Mouse (Mus musculus) myocyte (in vitro differentiated cells): ENCODE data around the gene Rab11a. TPM values are rescaled to one million over a fixed set of nuclear protein-coding genes. Genes with fewer than 3 reads are reported as not detected.
"Not testable (repeated sequence)": the region's sequence is repeated elsewhere in the genome, so short reads cannot be mapped to it uniquely, and the experiment has no call there.

Source experiments
- H3K27me3 ChIP-seq: one replicate; pipeline ENCODE4 v1.6.1; 2011; ENCODE audit not compliant: control insufficient read depth, insufficient read depth, insufficient read length
- H3K36me3 ChIP-seq: one replicate; pipeline ENCODE4 v1.6.1; 2011; ENCODE audit not compliant: control insufficient read depth, insufficient read depth
- H3K4me2 ChIP-seq: one replicate; pipeline ENCODE4 v1.6.1; 2011; ENCODE audit warnings: low read depth, control low read depth
- H3K4me3 ChIP-seq: one replicate; pipeline ENCODE4 v1.5.1; 2011; ENCODE audit warnings: mild to moderate bottlenecking, control low read depth, moderate library complexity
- H3K79me2 ChIP-seq: one replicate; pipeline ENCODE4 v1.6.1; 2011; ENCODE audit not compliant: control insufficient read depth, insufficient read depth
- H3ac ChIP-seq: one replicate; pipeline ENCODE4 v1.6.1; 2011; ENCODE audit not compliant: control insufficient read depth, insufficient read length
- CEBPB ChIP-seq: IDR thresholded peaks from 2 replicates; pipeline ENCODE4 v1.6.1; 2011; ENCODE audit warnings: mild to moderate bottlenecking, moderate library complexity; ENCODE audit not compliant: poor library complexity, insufficient read depth, severe bottlenecking
- E2F4 ChIP-seq: IDR thresholded peaks from one replicate; pipeline ENCODE4 v1.6.1; 2011; ENCODE audit warnings: mild to moderate bottlenecking, control low read depth, moderate library complexity; ENCODE audit not compliant: insufficient read depth
- MAX ChIP-seq: IDR thresholded peaks from one replicate; pipeline ENCODE4 v1.6.1; 2011; ENCODE audit warnings: low read depth, mild to moderate bottlenecking, control low read depth
- MYOD1 ChIP-seq, 3 experiments: IDR thresholded peaks; one replicate each; pipeline ENCODE4 v1.6.1; 2011; ENCODE audit warnings: control low read depth in 2 of 3, low read depth in 2 of 3, mild to moderate bottlenecking in 2 of 3, moderate library complexity in 1 of 3; ENCODE audit not compliant: insufficient read length in 2 of 3, control insufficient read depth in 1 of 3
- MYOG ChIP-seq, 3 experiments: IDR thresholded peaks; one replicate each; pipeline ENCODE4 v1.6.1; 2011; ENCODE audit warnings: control low read depth in 2 of 3, low read depth in 2 of 3, mild to moderate bottlenecking in 2 of 3; ENCODE audit not compliant: insufficient read length in 2 of 3, control insufficient read depth in 1 of 3, insufficient read depth in 1 of 3
- POLR2A ChIP-seq: IDR thresholded peaks from one replicate; pipeline ENCODE4 v1.6.1; 2011; ENCODE audit warnings: low read depth, mild to moderate bottlenecking, control low read depth, moderate library complexity; ENCODE audit not compliant: insufficient read length
- POLR2AphosphoS2 ChIP-seq: IDR thresholded peaks from one replicate; pipeline ENCODE4 v1.6.1; 2011; ENCODE audit warnings: low read depth, control low read depth; ENCODE audit not compliant: insufficient read length
- REST ChIP-seq: IDR thresholded peaks from one replicate; pipeline ENCODE4 v1.6.1; 2011; ENCODE audit warnings: mild to moderate bottlenecking, control low read depth, moderate library complexity; ENCODE audit not compliant: insufficient read depth, insufficient read length
- SRF ChIP-seq: IDR thresholded peaks from one replicate; pipeline ENCODE4 v1.6.1; 2011; ENCODE audit warnings: low read depth; ENCODE audit not compliant: control insufficient read depth, insufficient read length
- TCF12 ChIP-seq: IDR thresholded peaks from one replicate; pipeline ENCODE4 v1.6.1; 2011; ENCODE audit warnings: mild to moderate bottlenecking, control low read depth; ENCODE audit not compliant: poor library complexity, insufficient read depth, severe bottlenecking
- TCF3 ChIP-seq: IDR thresholded peaks from one replicate; pipeline ENCODE4 v1.6.1; 2011; ENCODE audit warnings: low read depth, control low read depth; ENCODE audit not compliant: insufficient read length
- USF1 ChIP-seq: IDR thresholded peaks from one replicate; pipeline ENCODE4 v1.6.1; 2011; ENCODE audit warnings: low read depth, mild to moderate bottlenecking, control low read depth, moderate library complexity
- polyA plus RNA-seq: library from polyadenylated mRNA; unstranded; fragments of >200 nt; fragmentation: generic; extraction: Trizol; gene quantifications from one replicate; pipeline ENCODE4 v1.2.1, GENCODE M21; 2012; ENCODE audit warnings: missing spikeins

The Rab11a gene
- polyA plus RNA-seq, 1 experiment = 150 TPM

DNA sequence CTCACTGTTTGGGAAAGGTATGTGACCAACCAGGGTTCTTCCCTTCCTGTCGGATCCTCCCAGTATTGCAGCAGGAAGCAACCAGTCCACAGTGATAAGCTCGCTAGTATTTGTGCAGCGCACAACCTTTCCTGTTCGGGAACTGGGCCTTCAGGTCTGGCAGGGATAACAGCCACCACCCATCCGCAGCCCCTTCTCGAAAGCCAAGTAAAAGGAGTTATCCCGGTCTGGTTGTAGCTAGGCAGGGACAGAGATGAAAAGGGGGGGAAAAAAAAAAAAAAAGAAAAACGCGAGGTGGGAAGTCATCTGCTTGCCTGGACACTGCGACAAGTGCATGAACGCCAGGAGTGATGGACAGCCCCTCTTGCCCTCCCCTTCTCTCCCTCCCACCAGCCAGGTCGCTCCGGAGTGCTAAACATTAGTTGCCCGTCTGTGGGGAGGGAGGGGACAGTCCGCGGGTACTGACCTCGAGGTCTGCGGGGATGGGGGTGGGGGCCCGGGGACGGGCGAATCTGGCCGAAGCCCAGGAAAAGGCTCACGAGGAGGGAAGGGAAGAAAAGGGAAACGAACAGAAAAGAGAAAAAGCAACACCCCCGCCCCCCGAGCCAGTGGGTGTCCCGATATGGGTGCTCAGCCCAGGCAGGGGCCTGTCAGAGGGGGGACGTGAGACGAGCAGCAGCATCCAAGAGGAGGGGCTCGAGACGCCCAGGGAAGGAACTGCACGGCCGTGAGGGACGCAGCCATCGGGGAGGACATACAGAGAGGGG, 736 bp downstream of the Rab11a start:
- peaks cover 40% of the 10 kb centered on the region for H3K79me2 ChIP-seq
- TF ChIP-seq MYOG (IDR thresholded peaks at IDR 0.05; ENCODE audit: control insufficient read depth in 1 of 3, insufficient read depth in 1 of 3, insufficient read length in 2 of 3, low read depth in 2 of 3) (no peak), REST (no peak), POLR2A (no peak), POLR2AphosphoS2 (no peak), MYOD1 (IDR thresholded peaks at IDR 0.05; ENCODE audit: control insufficient read depth in 1 of 3, insufficient read length in 2 of 3, low read depth in 2 of 3) (no peak), USF1 (no peak), TCF3 (no peak), SRF (no peak), TCF12 (no peak)
- no peaks in the 10 kb centered on the region for H3K36me3 ChIP-seq
- H3K27me3 ChIP-seq = no peaks in the 10 kb centered on the region
- peak overlapping the region; percentile 87 for H3K4me2 ChIP-seq
- H3ac ChIP-seq = peak overlapping the region; percentile 41
- H3K4me3 ChIP-seq = peak overlapping the region; percentile 89

DNA sequence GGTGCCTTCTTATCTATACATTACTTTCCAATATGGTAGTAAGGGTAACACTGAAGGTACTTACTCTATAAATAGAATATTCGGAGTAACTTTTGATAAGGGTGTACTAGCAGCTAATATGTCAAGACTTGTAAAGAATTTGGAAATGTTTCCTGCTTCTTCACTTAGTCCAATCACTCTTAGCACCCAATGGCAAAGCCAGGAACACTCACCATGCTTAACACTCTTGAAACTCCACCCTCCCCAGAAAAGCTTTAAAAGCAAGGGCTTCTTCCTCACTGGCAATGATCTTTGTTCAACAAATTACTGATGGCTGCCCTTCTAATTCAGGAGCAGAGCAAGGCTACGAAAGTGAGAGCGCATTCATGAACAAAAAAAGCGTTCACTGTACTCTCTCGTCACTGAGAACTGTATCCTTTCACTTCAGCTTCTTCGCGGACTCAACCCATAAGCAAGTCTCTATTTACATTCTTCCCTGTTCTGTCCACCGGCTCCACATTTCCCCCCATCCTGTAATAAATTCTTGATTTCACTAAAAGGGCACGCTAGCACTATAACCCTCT, 1.4 kb downstream of the Rab11a start:
- TF ChIP-seq CEBPB (no peak), MAX (no peak), MYOG (IDR thresholded peaks at IDR 0.05; ENCODE audit: control insufficient read depth in 1 of 3, insufficient read depth in 1 of 3, insufficient read length in 2 of 3, low read depth in 2 of 3) (no peak), POLR2A (no peak)
- peak overlapping the region; percentile 87 for H3K4me2 ChIP-seq
- no peak overlapping the region for H3ac ChIP-seq
- H3K4me3 ChIP-seq = peak overlapping the region; percentile 89
- no peaks in the 10 kb centered on the region for H3K36me3 ChIP-seq
- no peaks in the 10 kb centered on the region for H3K27me3 ChIP-seq
- H3K79me2 ChIP-seq = peaks cover 47% of the 10 kb centered on the region

DNA sequence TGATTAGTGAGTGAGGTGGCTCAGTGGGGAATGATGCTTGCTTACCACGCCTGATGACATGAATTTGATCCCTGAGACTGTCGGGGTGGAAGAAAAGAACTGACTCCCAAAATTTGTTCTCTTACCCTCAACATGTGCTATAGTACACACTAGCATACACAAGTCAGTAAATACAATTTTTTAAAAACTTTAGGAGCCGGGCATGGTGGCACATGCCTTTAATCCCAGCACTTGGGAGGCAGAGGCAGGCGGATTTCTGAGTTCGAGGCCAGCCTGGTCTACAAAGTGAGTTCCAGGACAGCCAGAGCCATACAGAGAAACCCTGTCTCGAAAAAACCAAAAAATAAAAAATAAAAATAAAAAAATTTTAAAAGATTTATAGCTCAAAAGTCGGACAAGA, 2.6 kb downstream of the Rab11a start:
- not testable (repeated sequence) for H3K27me3 ChIP-seq, H3ac ChIP-seq, H3K36me3 ChIP-seq, H3K4me3 ChIP-seq
- Histone ChIP-seq H3K4me2 (peak overlapping the region; percentile 36), H3K79me2 (peaks cover 59% of the 10 kb centered on the region)

DNA sequence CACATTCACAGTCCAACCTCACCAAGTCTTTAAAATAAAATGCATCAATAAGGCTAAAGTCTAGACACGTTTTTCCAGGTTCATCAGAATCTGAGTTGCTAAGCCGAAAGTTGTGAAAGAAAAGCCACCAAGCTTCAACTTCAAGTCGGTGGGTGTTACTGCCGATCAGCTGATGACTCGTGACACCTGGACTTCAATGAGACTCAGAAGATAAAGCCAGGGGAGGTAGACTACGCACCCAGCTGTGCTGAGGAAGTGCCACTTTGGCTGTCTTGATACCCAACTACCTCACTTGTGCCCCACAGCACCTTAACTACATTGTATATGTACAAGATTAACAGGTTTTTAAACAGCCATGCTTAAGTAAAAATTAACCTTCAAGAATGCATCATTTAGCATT, 3.4 kb downstream of the Rab11a start:
- Histone ChIP-seq H3K27me3 (no peaks in the 10 kb centered on the region), H3K4me3 (no peak overlapping the region), H3ac (no peak overlapping the region), H3K36me3 (no peaks in the 10 kb centered on the region), H3K79me2 (peaks cover 67% of the 10 kb centered on the region), H3K4me2 (peak overlapping the region; percentile 36)
- TF ChIP-seq POLR2AphosphoS2 (no peak), MYOG (IDR thresholded peaks at IDR 0.05; ENCODE audit: control insufficient read depth in 1 of 3, insufficient read depth in 1 of 3, insufficient read length in 2 of 3, low read depth in 2 of 3) (no peak), REST (no peak), POLR2A (no peak), USF1 (no peak), E2F4 (no peak), MAX (no peak), TCF12 (no peak), MYOD1 (IDR thresholded peaks at IDR 0.05; ENCODE audit: control insufficient read depth in 1 of 3, insufficient read length in 2 of 3, low read depth in 2 of 3) (no peak), CEBPB (no peak), SRF (no peak), TCF3 (no peak)

DNA sequence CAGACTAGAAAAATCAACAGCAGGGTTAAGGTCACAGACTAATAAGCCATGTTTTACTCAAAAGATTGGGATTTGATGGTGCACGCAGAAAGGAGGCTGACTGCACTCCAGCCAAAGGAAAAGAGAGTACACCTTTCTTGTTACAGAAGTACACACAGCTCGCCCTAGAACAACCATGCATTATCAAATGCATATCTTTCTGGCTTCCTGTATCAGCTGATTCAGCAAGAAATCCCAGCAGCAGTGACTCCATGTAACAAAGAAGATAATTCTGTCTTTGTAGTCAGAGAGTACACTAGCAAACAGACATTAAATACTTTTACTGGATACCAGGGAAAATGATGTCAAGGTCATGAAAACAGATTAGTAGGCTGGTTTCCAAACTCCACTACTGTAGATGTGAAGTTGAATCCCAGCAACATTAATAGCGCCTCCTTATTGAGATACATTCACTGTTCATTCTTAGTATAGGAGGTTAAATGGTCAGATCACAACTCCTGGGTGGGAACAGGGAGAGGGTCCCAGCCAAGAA, 6.5 kb downstream of the Rab11a start:
- H3K36me3 ChIP-seq = peaks cover 10% of the 10 kb centered on the region
- peaks cover 74% of the 10 kb centered on the region for H3K79me2 ChIP-seq
- H3K27me3 ChIP-seq = no peaks in the 10 kb centered on the region
- H3K4me3 ChIP-seq = no peak overlapping the region
- H3K4me2 ChIP-seq = no peak overlapping the region
- no peak overlapping the region for H3ac ChIP-seq
- TF ChIP-seq MYOG (IDR thresholded peaks at IDR 0.05; ENCODE audit: control insufficient read depth in 1 of 3, insufficient read depth in 1 of 3, insufficient read length in 2 of 3, low read depth in 2 of 3) (no peak), TCF3 (no peak), TCF12 (no peak), POLR2A (no peak), SRF (no peak), POLR2AphosphoS2 (no peak), REST (no peak), MYOD1 (IDR thresholded peaks at IDR 0.05; ENCODE audit: control insufficient read depth in 1 of 3, insufficient read length in 2 of 3, low read depth in 2 of 3) (no peak), E2F4 (no peak), USF1 (no peak), CEBPB (no peak), MAX (no peak)
